Mouse (Mus musculus): ENCODE data around the gene Ppia. TPM values are rescaled to one million over a fixed set of nuclear protein-coding genes. Genes with fewer than 3 reads are reported as not detected.
"Not testable (repeated sequence)": the region's sequence is repeated elsewhere in the genome, so short reads cannot be mapped to it uniquely, and the experiment has no call there.

Gene Ppia
- total RNA-seq (2021) (1,000 to 10,000 TPM; 1,264 to 1,797 TPM), polyA plus RNA-seq (2012; rRNA removed) (237 and 265 TPM in 2 replicates)
- long read RNA-seq, transcript Ppia-202 (5 exons, 1,170 nt), result major isoform, 870 of 892 reads
- long read RNA-seq, partial matches to known transcripts, result 6 of 892 reads
- long read RNA-seq, other reads (novel, unspliced or antisense), result 13 of 892 reads

DNA sequence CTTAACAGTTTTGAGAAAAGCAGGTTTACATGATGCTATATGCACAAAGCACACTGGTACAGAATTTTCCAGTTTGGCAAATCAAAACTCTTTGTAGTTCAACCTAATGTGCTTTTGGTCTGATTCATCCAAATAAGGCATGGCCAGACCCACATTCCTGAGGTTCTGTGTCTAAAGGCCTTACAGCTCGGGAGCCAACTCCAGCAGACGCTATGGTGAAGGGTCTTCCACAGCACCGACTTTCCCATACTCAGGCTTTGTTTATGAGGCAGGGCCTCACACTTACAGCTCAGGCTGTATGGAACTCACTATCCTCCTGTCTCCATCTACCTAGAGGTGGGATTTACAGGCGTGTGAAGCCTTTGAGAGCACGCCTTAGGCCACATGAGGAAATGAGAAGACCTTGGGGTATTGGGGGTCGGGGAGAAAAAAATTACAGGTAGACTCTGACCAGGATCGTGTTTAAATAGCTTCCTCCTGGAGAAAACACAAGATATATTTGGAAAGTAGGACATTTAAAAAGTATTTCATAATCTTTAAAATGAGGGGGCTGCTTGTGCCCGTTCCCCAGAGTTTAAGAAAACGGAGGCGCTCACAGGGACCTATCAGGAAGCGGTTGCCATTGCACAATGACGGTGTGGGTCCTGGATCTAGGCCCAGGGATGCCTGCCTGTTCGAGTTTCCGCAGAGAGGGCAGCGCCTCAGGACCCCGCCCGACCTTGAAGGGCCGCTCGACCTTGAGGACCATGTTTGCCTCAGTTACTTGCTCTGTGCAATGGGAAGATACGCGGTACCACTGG, at the start of gene Ppia:
Gene Ppia, plus strand, starts transcription at position 693 of the 800 bp plus-strand sequence.
- peak; percentile 36 for DNase-seq

DNA sequence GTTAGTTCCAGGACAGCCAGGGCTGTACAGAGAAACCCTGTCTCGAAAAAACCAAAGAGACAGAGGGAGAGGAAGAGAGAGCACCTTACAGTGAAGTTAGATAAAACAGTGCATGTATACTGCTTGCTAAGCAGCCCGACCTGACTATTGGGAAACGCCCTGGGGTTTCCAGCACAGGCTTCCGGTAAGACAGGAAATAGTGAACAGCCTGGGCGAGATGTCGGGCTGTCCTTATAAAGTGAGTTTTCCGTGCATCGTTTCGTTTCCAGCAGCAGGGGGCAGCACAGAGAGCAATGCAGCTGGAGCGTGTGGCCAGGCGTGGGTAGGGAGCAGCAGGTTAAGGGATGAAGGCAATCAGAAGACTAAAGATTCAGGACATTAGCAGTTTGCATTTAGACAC, 49.4 kb upstream of the Ppia start:
- peak; percentile 76 for DNase-seq

DNA sequence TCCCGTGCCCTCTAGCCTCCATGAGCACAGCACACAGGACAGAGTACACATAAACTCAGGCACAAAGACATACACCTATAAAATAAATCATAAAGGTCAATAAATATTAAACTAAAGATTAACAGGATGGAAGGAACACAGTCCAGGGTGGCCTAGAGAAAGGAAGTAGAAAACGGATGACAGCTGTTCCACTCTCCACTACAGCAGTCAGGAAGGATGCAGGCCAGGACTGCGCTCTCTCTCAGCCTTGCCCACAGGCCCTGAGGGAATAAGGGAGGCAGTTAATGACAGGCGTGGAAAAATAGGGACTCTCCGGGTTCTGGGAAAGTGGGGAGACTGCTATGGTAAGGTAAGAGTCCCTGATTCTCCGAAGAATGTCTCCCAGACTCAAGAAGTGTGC, 48.8 kb upstream of the Ppia start:
- DNase-seq, result no peak

DNA sequence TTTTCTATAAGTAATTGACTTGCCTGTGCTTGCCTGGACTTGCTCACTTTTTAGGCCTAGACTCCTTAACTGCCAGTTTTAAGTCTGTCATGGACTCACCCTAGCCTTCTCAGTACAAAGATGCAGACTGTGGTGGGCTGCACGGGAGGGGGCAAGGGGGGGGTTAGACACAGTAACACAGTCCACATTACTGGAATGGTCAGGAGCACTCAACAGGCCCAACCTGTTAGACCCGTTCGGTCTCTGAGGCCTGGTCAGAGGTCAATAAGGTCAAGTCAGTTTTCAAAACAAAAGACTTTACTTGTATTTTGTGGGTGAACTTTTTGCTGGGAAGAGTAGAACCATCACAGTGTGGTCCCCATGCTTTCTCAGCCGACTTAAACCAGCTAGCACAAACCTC, 48.1 kb upstream of the Ppia start:
- no peak for DNase-seq

DNA sequence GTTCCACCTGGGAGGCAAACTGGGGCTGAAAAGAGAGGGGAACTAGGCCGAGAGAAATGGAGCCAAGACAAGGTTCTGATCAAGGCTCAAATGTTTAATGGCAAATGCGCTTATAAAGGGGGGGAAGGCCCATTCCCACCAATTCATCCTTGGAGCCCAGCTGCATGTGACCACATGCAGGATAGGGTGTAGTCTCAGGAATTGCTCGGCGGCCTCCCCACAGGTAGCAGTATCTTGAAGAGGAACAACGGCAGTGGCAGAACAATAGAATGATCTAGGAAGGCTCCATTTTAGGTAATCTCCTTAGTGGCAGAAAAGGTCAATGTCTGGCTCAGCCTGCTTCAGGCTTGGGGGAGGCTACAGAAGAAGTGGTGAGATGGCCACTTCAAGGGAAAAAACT, 47.3 kb upstream of the Ppia start:
- DNase-seq, result not testable (repeated sequence)

DNA sequence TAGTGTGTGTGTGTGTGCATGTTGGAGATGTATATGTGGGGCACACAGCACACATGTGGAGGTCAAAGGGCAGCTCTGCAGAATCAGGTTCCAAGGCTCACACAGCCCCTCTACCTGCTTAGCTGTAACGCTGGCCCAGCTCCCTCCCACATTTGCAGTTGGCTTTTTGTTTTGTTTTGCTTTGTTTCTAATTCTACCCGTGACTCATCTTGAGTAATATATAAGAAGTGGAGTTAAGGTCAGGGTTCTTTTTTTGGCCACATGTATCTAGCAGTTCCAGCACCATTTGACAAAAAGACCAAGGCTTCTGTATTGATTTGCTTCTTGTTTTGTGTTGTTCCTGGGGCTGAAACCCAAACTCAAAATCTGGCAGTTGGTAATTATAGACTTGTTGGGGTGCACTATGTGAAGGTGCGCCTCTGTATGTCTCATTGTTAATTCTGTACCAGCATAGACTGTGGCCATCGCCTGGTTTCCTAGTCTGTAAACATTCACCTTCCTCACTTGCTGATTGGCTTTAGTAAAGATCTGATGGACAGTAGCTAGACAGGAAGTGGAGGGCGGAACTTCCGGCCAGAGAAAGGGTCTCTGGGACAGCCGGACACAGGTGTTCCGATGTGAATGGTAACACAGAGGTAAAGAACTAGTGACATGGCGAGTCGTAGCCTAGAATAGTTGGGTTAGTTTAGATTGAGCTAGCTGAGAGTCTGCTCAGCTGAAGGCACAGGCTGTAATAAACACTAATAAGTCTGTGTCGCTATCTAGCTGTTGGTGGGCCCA, 43.7 kb upstream of the Ppia start:
- DNase-seq, result peak; percentile 27

DNA sequence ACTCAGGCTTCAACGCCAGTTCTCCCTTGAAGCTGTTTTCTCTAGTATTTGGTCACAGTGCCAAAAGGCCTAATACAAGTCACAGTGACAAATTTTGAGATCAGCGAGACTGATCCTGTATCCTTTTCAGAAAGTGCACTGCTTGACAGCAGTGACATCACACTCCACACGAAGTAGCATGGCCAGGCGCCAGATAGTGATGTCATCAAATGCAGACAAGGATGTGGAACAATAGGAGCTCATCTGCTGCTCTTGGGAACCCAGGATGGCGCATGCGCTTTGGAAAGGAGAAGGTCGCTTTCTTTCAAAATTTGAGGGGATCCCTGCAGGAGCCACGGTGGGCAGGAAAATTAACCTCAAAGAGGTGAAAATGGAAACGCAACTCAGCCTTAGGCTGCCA, 42.5 kb upstream of the Ppia start:
- DNase-seq, result no peak

DNA sequence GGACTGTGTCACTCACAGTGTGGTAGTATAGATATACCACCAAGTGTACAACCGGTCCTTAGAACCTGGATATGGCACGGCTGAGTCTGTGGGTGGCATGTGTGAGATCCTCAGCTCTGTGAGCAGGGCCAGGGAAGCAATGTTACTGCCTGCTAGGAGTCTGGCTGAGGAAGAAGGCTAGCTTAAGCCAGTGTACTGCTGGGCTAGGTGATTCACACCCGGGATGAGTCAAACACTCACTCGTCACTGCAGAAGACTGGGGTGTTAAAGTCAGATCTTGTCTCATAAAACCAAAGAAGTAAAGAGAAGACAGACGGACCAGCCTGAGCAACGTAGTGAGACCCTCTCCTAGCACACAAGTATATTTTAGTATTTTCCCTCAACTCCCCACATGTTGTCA, 34.3 kb upstream of the Ppia start:
- peak; percentile 66 for DNase-seq

DNA sequence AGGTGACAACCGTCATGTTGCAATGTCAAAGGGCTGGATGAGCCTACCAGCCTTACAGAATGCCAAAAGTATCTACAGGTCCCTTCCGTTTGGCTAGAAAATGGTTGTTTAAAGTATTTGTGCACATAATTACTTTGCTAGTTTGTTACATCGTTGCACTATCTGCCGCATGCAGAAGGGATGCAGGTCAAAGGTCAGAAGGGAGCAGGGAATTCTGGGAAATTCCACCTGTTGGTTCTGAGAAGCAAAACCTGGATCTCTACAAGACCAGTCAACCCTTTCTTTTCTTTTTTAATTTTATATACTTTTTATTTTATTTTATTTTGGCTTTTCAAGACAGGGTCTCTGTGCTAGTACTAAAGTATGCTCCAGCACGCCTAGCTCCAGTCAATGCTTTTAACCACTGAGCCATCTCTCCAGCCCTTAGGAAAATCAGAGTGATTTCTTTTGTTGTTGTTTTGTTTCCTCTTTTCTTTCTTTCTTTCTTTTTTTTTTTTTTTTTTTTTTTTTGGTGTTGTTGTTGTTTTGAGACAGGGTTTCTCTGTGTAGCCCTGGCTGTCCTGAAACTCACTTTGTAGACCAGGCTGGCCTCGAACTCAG, 27.0 kb upstream of the Ppia start:
- DNase-seq, result no peak

DNA sequence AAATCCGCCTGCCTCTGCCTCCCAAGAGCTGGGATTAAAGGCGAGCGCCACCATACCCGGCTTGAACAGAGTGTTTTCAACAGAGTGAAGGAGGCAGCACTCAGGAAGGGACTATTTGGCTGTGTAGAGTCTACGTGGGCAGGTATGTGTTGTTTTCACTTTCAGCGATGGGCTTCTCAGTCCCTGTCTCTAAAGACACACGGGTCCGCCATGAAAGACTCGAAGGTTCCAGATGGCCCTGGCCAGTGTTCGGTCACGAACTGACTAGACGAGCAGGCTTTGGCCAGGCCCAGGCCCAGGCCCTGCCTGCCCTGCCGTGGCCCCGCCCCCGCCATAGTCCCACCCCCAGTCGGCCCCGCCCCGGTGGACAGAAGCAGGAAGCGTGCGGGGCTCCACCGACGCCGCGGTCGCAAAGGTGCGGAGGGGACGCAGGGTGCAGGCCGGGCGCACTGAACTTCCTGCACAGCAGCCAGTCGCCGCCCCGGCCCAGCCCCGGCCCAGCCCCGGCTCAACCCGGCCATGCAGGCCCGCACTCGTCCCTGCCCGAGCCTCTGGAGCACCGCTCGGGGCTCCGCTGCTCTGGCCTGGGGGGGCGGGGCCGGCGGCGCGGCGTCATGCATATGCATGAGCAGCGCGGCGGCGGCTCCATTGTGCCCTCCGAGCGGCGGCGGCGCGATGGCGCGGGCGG, 26.4 kb upstream of the Ppia start, which contains the start of gene Zmiz2:
Gene Zmiz2, plus strand, starts transcription at position 349 of the 688 bp plus-strand sequence.
- peak; percentile 97 for DNase-seq

DNA sequence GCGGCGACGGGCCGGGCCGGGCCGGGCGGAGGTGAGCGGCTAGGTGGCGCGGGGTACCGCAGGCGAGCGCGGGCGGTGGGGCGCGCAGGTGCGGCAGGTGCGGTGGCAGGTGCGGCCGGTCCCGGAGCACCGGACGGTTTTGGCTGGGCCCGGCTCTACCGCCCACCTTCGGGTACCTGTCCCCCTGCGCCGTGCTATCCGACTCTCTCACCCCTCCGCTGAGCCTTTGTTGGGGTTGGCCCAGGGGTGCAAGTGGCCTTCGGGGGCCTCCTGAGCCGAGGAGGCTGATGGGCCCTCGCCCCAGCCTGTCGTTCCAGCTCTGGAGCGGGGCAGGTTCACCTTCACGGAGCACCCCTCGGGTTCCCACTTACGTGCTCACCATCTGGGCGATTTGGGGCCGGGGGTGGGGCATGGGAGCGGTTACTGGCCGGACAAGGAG, 25.7 kb upstream of the Ppia start:
- peak; percentile 41 for DNase-seq

DNA sequence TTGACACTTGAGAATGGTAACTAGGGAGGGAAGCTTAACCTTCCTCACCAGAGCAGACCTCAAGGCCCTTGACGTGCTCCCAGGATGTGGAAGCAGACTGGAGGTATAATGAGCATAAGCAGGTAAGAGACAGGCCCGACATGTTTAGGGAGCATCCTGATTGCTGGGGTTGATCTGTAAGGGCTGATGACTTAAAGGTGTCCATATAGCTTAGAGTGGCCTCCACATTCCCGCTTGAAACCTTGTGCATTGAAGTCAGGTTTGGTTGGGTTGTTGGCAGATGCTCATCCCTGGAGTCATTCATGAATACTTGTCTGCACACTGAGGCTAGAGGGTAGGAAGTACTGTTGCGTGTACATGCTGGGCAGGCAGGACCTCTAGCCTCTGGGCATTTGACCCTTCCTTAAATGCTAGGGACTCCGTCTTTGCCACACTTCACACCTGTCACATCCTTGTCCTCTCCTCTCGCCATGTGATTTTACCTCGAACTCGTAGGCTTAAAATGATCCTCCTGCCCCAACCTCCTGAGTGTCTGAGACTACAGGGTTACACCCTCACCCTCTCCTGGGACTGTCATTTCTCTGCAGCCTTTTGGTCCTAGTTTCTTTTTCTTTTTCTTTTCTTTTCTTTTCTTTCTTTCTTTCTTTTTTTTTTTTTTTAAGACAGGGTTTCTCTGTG, 24.7 kb upstream of the Ppia start:
- DNase-seq, result no peak

DNA sequence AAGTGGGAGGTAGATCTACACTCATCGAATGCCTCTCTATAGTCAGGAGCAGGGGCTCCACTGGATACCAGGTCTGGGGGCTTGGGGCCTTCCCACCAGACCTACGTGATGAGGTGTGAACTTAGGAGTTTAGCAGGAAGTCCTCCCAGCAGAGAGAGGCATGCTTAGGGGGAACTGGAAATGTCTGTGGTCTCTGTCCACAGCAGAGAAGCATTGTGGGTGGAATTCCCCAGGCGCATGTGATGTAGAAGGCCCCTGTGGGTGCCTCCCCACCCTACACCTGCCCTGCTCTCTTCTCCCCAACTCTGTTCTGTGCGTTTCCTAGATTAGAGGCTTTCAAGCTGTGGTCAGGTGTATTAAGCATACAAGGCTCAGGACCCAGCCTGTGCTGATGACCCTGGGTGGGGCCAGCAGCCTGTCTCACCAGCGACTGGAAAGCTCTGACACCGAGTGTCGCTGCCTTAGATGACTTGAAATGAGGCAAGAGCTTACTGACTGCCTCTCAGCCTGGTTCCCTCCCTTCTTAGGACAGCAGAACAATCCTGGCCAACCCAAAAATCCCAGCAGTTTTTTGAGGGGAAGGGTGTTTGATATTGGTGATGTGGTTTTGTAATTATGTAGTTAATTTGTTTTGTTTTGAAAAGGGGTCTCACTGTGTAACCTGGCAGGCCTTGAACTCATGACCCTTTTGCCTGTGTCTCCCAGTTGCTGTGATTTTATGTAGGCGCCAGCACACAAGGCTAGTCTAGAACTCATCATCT, 23.5 kb upstream of the Ppia start:
- DNase-seq, result no peak

DNA sequence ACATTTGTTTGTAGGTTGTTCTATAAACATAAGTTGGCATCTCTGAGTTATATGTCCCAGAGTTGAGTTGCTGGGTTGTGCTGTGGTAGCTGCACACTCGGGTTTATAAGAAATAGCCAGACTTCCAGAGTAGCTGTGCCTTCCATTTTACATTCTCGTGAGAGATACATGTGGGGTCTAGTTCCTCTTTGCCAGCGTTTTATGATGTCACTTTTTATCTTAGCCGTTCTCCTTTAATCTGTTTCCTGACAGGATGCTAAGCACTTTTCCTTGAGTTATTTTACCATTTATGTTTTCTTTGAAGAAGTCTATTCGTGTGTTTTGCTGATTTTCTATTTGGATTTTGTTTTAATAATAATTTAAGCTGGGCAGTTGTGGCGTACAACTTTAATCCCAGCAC, 22.4 kb upstream of the Ppia start:
- DNase-seq, result no peak

DNA sequence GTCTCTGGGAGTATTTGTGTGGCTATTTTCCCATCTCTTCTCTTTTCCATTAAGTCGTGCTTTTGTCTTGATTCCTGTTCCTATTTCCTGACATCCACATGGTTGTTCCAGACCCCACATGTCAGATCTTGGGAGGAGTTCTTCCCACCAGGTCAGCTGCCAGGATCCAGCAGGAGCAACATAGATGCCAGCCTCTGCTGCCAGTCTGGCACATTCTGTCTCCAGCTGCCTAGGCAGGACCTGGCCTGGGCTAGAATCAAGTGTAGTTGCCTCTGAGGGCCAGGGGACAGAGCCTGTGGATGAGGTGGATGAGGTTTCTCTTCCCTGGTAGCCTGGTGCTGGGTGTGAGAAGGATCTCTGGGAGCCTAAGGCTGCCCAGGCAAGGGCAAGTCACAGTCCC, 21.4 kb upstream of the Ppia start:
- DNase-seq, result no peak

DNA sequence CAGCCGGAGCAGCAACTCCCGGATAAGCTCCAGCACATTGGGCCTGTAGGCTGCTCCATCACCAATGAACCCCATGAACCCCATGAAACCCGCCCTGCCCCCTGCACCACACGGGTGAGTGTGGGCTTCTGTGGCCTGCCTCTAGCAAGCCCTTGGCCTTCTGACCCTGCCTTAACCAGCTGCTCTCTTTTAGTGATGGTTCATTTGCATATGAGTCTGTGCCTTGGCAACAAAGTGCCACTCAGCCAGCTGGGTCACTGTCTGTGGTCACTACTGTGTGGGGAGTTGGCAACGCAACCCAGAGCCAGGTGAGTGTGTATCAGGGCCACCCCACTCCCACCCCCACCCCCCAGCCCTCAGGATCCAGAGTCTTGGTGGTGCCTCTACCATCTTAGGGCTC, 19.7 kb upstream of the Ppia start:
- no peak for DNase-seq

DNA sequence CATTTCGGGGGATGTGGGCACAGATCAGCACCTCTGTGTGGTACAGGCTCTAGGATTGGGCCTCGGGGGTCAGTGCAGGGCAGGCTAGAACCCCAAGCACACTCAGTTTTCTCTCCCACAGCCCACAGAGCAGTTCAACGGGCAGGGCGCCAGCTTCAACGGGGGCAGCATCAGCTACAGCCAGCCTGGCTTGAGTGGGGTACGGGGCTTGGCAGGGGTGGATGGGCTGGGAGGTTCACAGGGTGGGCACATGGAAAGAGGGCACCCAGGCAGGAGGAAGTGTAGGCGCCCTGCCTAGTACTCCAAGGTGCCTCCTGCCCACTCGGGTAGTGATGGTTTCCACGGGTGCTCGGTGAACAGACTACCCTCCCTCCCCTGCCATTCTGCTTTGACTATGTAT, 17.1 kb upstream of the Ppia start:
- no peak for DNase-seq

DNA sequence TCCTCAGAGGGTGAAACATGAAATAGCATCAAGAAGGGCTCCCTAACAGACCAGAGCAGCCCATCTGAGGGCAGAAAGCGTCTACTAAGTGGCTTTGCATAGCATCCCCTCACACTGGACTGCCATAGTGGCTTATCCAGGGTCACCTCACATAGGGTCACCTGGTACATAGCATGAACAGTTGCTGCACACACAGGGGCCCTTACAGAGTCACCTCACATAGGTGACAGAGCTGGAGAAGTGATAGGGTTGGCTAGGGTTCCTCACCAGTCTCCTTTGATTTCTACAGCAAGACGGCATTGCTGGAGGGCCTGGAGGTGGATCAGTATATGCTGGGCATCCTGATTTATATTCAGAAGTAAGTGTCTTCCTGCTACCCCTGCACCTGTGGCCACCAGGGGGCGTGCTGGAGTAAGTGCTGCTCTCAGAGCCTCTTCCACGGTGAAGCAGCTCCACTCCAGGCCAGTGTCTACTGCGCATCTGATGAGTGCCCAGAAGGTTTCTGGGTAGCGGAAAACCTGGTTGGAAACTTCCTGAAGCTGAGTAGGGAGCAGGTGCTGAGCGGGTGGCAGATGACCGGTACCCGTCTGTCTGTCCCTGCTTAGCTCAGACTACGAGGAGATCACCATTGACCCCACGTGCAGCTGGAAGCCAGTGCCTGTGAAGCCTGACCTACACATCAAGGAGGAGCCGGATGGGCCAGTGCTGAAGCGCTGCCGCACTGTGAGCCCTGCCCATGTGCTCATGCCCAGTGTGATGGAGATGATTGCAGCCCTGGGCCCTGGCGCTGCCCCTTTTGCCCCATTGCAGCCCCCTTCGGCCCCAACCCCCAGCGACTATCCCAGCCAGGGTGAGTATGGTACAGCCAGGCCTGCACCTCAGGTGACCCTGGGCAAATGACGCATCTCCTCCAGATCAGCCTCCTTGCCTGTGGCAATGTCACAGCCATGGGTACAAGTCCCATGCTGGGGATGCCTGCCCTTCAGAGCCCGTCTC, 12.4 kb upstream of the Ppia start:
- peak; percentile 72 for DNase-seq

DNA sequence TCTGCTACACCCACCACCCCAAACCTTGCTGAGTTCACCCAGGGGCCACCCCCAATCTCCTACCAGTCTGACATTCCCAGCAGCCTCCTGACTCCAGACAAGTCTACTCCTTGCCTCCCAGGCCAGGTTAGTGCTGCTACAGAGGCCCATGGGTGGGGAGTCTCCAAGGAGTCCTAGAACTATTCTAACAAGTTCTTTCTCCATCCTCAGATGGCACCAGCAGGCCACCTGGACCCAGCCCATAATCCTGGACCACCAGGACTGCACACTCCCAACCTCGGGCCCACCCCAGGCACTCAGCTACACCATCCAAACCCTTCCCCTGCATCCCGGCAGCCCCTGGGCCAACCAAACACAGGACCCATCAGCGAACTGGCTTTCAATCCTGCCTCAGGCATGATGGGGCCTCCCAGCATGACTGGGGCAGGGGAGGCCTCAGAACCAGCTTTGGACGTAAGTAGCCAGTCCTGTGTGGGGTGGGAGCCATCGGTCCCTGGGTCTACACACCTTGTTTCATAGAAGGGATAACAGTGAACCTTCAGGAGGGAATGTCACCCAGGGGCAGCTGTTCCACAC, 11.3 kb upstream of the Ppia start:
- DNase-seq, result no peak

All from adrenal gland, adult 2 months (tissue).